Comparison of ENCODE assay signal across 8 mouse cellular contexts in genomic region chr16:44557084-44557483, GRCm38 (mm10). TPM values are rescaled to one million over a fixed set of nuclear protein-coding genes. Genes with fewer than 3 reads are reported as not detected.
DNase-seq lines count a peak whose midpoint lies in the region; ATAC-seq and TF ChIP-seq lines count a peak whose summit lies in the region.

No protein-coding gene starts in this region.

- H3K27ac ChIP-seq in kidney, embryonic 14.5 days (ENCODE audit: low read depth, low read length), result peak overlapping the region; percentile 95; the same call in 1 of the 2 replicates
- peak overlapping the region; percentile 75; the same call in 1 of the 2 replicates for H3K27ac ChIP-seq in forebrain, postnatal 0 days (ENCODE audit: low read depth, low read length)
- peak overlapping the region; percentile 92 for H3K27ac ChIP-seq in midbrain, embryonic 13.5 days

- no peak for TF ChIP-seq CTCF in forebrain, postnatal 0 days (IDR thresholded peaks at IDR 0.05; ENCODE audit: low read depth)

- peak overlapping the region; percentile 99 for H3K9ac ChIP-seq in kidney, embryonic 14.5 days (ENCODE audit: low read depth, low read length)
- peak overlapping the region; percentile 29 for H3K9ac ChIP-seq in forebrain, postnatal 0 days
- H3K9ac ChIP-seq in midbrain, embryonic 13.5 days (replicated peaks), result peak overlapping the region; percentile 96

- peak overlapping the region; percentile 93 for H3K4me3 ChIP-seq in kidney, embryonic 14.5 days (ENCODE audit: low read length)
- peak overlapping the region; percentile 67 for H3K4me3 ChIP-seq in forebrain, postnatal 0 days (ENCODE audit: low read depth, low read length)
- peak overlapping the region; percentile 91 for H3K4me3 ChIP-seq in midbrain, embryonic 13.5 days (replicated peaks)

- peaks cover 41% of the 10 kb centered on the region for H3K4me1 ChIP-seq in kidney, embryonic 14.5 days (ENCODE audit: control insufficient read depth, insufficient read depth, low read length)
- H3K4me1 ChIP-seq in forebrain, postnatal 0 days (ENCODE audit: insufficient read depth), result peaks cover 3% of the 10 kb centered on the region; the same call in 1 of the 2 replicates
- H3K4me1 ChIP-seq in midbrain, embryonic 13.5 days (replicated peaks), result peaks cover 69% of the 10 kb centered on the region

- H3K9me3 ChIP-seq in kidney, embryonic 14.5 days (ENCODE audit: control insufficient read depth, low read length), result peaks cover 5% of the 10 kb centered on the region
- H3K9me3 ChIP-seq in forebrain, postnatal 0 days (ENCODE audit: low read length), result no peaks in the 10 kb centered on the region
- no peaks in the 10 kb centered on the region for H3K9me3 ChIP-seq in midbrain, embryonic 13.5 days

- WGBS in kidney, embryonic 14.5 days, result 7% methylated on average over 7 of the region's 7 CpGs
- WGBS in forebrain, postnatal 0 days, result 19% methylated on average over 7 of the region's 7 CpGs
- WGBS in midbrain, embryonic 13.5 days, result 13% methylated on average over 7 of the region's 7 CpGs

- no peaks in the 10 kb centered on the region for H3K36me3 ChIP-seq in kidney, embryonic 14.5 days (ENCODE audit: control insufficient read depth, insufficient read depth, low read length)
- H3K36me3 ChIP-seq in forebrain, postnatal 0 days (ENCODE audit: insufficient read depth), result no peaks in the 10 kb centered on the region
- H3K36me3 ChIP-seq in midbrain, embryonic 13.5 days, result no peaks in the 10 kb centered on the region

- ATAC-seq in kidney, embryonic 14.5 days (ENCODE audit: low FRiP score, low TSS enrichment), result no peak
- ATAC-seq in forebrain, postnatal 0 days, result no peak
- ATAC-seq in midbrain, embryonic 13.5 days, result no peak
- no peak for ATAC-seq in activated CD4-positive, CD25-positive, alpha-beta regulatory T cell, adult 4 months
- ATAC-seq in megakaryocyte progenitor cell, adult 5-6 weeks (replicated peaks; ENCODE audit: poor library complexity), result no peak

- DNase-seq in kidney, postnatal 10 days, result no peak
- peak; percentile 55 for DNase-seq in cerebellum, adult 9-10 months
- no peak for DNase-seq in forebrain, postnatal 0 days
- no peak for DNase-seq in right cerebral cortex, postnatal 4 days

- H3K27me3 ChIP-seq in kidney, embryonic 14.5 days (ENCODE audit: control insufficient read depth, insufficient read depth, low read length), result no peaks in the 10 kb centered on the region
- H3K27me3 ChIP-seq in forebrain, postnatal 0 days (ENCODE audit: insufficient read depth, low read length), result no peaks in the 10 kb centered on the region
- no peaks in the 10 kb centered on the region for H3K27me3 ChIP-seq in midbrain, embryonic 13.5 days

- peak overlapping the region; percentile 65 for H3K4me2 ChIP-seq in kidney, embryonic 14.5 days (replicated peaks; ENCODE audit: low read depth, low read length)
- H3K4me2 ChIP-seq in forebrain, postnatal 0 days (ENCODE audit: low read depth), result peak overlapping the region; percentile 98
- peak overlapping the region; percentile 89 for H3K4me2 ChIP-seq in midbrain, embryonic 13.5 days (replicated peaks)

RNA-seq across cellular contexts. Expression of gene Boc, which starts 1.6 kb away (rescaled TPM):
- 15.2 and 23.5 TPM in 2 replicates for polyA plus RNA-seq in kidney, embryonic 14.5 days (2014; fragmentation: Nextera tagmentation; extraction: Ambion mirVana)
- total RNA-seq in forebrain, postnatal 0 days (2014; rRNA removed), result 12.3 TPM in 2 replicates
- 2.8 and 3.5 TPM in 2 replicates for polyA plus RNA-seq in forebrain, postnatal 0 days (2015; fragmentation: Nextera tagmentation; extraction: Ambion mirVana)
- 22.5 and 27.3 TPM in 2 replicates for polyA plus RNA-seq in midbrain, embryonic 13.5 days (2015; fragmentation: Nextera tagmentation; extraction: Ambion mirVana)
- polyA plus RNA-seq in activated CD4-positive, CD25-positive, alpha-beta regulatory T cell, adult 4 months (2017; shearing (Covaris generic)), result under 1 TPM; 0.09 to 0.10 TPM
- total RNA-seq in megakaryocyte progenitor cell, adult 5-6 weeks (2015), result 0.07 and 0.17 TPM in 2 replicates
- total RNA-seq in megakaryocyte progenitor cell, adult 5-6 weeks (2017), result 0.08 and 0.30 TPM in 2 replicates

Comparison
In these comparisons a context has a peak if more than half of its experiments do, and no peak if none do; other contexts are left out.
1. H3K9ac ChIP-seq: peak in every context shown above with its lines; median percentile 99 in kidney, embryonic 14.5 days; 96 in midbrain, embryonic 13.5 days; 29 in forebrain, postnatal 0 days.